Mouse (Mus musculus) intestine, embryonic 16.5 days (tissue): ENCODE measurements at regions not wholly inside any gene's neighbourhood (a gene's known extent, or its start where the extent isn't known, plus 50 kb on each side); places are given as distances from the start of the nearest gene placed in this dataset.

Experiments used
- ATAC-seq: fragments of 200-750 bp; cut with Nextera tagmentation; 2 replicates; pipeline ENCODE4 v1.8.0; 2017; ENCODE audit warnings: moderate TSS enrichment, moderate library complexity
- H3K27ac ChIP-seq: fragments of 300-500 bp; sonication (generic); 2 replicates; pipeline ENCODE4 v1.5.1; 2014; ENCODE audit warnings: mild to moderate bottlenecking, low read length
- H3K27me3 ChIP-seq: fragments of 300-500 bp; sonication (generic); replicated peaks from 2 replicates; pipeline ENCODE4 v1.6.1; 2014; ENCODE audit warnings: low read length, control low read depth, mixed read lengths; ENCODE audit not compliant: control insufficient read depth, insufficient read depth
- H3K36me3 ChIP-seq: fragments of 300-500 bp; sonication (generic); 2 replicates; pipeline ENCODE4 v1.6.1; 2014; ENCODE audit warnings: low read length, control low read depth; ENCODE audit not compliant: control insufficient read depth, insufficient read depth
- H3K4me1 ChIP-seq: fragments of 300-500 bp; sonication (generic); 2 replicates; pipeline ENCODE4 v1.6.1; 2014; ENCODE audit warnings: low read length, control low read depth, mixed read lengths; ENCODE audit not compliant: control insufficient read depth, insufficient read depth
- H3K4me2 ChIP-seq: fragments of 300-500 bp; sonication (generic); 2 replicates; pipeline ENCODE4 v1.6.1; 2014; ENCODE audit warnings: low read depth, low read length, control low read depth
- H3K4me3 ChIP-seq: fragments of 300-500 bp; sonication (generic); 2 replicates; pipeline ENCODE4 v1.5.1; 2014; ENCODE audit warnings: mild to moderate bottlenecking, low read length
- H3K9ac ChIP-seq: fragments of 300-500 bp; sonication (generic); 2 replicates; pipeline ENCODE4 v1.6.1; 2014; ENCODE audit warnings: low read depth, low read length
- H3K9me3 ChIP-seq: fragments of 300-500 bp; sonication (generic); 2 replicates; pipeline ENCODE4 v1.6.1; 2016; ENCODE audit warnings: low read length, control low read depth; ENCODE audit not compliant: control insufficient read depth
- WGBS: fragments of 180-500 bp; shearing (Covaris S2); extraction: QIAGEN DNeasy Blood & Tissue Kit; methylation state at CpG from one replicate; pipeline ENCODE4 v1.1.7; 2014; 5-methylcytosine and 5-hydroxymethylcytosine counted together

GRCm38 (mm10) chr11:31756355-31757145 lies 84.9 kb upstream of the Bod1 start:
- Histone ChIP-seq H3K27ac (no peak overlapping the region), H3K4me2 (no peak overlapping the region)
- 0 out of 2 replicates have a peak, but pooled peaks have one; percentile 48 for ATAC-seq

GRCm38 (mm10) chr11:31759868-31760765 lies 88.4 kb upstream of the Bod1 start:
- Histone ChIP-seq H3K4me2 (no peak overlapping the region), H3K9ac (no peak overlapping the region), H3K4me1 (no peaks in the 10 kb centered on the region), H3K27ac (no peak overlapping the region), H3K27me3 (no peaks in the 10 kb centered on the region), H3K36me3 (no peaks in the 10 kb centered on the region), H3K4me3 (no peak overlapping the region), H3K9me3 (no peaks in the 10 kb centered on the region)
- no peak; the same call in 1 of the 2 replicates for ATAC-seq
- WGBS = 60% methylated on average over 9 of the region's 9 CpGs

More at GRCm38 (mm10) chr11:31756355-31757145, 84.9 kb upstream of the Bod1 start:
- Histone ChIP-seq H3K9ac (no peak overlapping the region), H3K36me3 (no peaks in the 10 kb centered on the region), H3K4me3 (no peak overlapping the region), H3K9me3 (no peaks in the 10 kb centered on the region), H3K27me3 (no peaks in the 10 kb centered on the region), H3K4me1 (no peaks in the 10 kb centered on the region)
- 77% methylated on average over 10 of the region's 10 CpGs for WGBS

DNA sequence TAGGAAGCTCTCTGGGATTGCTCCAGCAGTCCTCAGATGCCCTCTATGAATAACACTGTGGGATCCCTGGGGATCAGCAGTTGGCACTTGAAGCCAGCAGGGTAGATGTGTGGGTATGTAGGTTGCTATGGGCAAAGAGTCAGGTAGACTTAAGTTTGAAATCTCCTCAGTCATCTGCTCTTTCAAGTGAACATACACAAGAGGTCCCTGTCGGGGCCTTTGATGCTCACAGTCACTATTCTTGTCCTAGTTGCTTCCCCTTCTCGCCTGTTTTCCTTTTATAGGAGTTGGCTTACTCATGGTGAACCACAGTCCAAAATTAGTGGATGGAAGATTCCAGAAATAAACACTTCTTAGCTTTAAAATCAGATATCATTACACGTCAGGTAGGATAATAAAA lies 92.2 kb upstream of the Bod1 start:
- Histone ChIP-seq H3K4me1 (no peaks in the 10 kb centered on the region), H3K9ac (no peak overlapping the region), H3K4me2 (no peak overlapping the region), H3K4me3 (no peak overlapping the region), H3K27me3 (no peaks in the 10 kb centered on the region), H3K36me3 (no peaks in the 10 kb centered on the region), H3K27ac (no peak overlapping the region), H3K9me3 (no peaks in the 10 kb centered on the region)
- no peak for ATAC-seq
- WGBS = 77% methylated on average over 3 of the region's 3 CpGs

DNA sequence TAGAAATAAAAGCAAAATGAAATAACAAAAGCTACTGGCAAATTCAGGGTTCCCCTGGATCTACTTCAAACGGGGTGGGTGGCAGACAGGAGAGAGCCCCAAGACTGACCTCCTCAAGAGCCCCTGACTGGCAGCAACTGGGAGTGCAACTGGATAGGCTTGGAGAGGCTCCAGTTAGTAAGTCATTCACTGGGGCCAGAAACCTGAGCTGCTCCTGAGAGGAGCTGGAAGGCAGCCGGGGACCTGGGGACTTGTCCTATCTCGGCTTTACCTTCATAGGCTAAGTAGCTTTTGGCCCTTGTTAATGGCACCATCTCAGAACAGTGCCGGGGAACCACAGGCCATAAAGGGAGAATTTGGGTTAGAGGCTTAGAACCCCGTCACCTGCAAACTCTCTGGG lies 94.6 kb upstream of the Bod1 start:
- 86% methylated on average over 5 of the region's 5 CpGs for WGBS
- H3K4me1 ChIP-seq = no peaks in the 10 kb centered on the region
- no peaks in the 10 kb centered on the region for H3K9me3 ChIP-seq

GRCm38 (mm10) chr11:31767727-31768495 lies 96.2 kb upstream of the Bod1 start:
- H3K4me2 ChIP-seq = no peak overlapping the region
- no peaks in the 10 kb centered on the region for H3K4me1 ChIP-seq
- H3K36me3 ChIP-seq = no peaks in the 10 kb centered on the region
- H3K9me3 ChIP-seq = no peaks in the 10 kb centered on the region
- 63% methylated on average over 10 of the region's 10 CpGs for WGBS
- no peaks in the 10 kb centered on the region for H3K27me3 ChIP-seq
- no peak overlapping the region for H3K27ac ChIP-seq
- ATAC-seq = no peak
- no peak overlapping the region for H3K9ac ChIP-seq
- H3K4me3 ChIP-seq = no peak overlapping the region

More for the DNA sequence above, 94.6 kb upstream of the Bod1 start:
- Histone ChIP-seq H3K36me3 (no peaks in the 10 kb centered on the region), H3K27ac (no peak overlapping the region), H3K27me3 (no peaks in the 10 kb centered on the region), H3K9ac (no peak overlapping the region), H3K4me2 (no peak overlapping the region), H3K4me3 (no peak overlapping the region)
- no peak for ATAC-seq

- H3K4me2 ChIP-seq = no peak overlapping the region
- H3K27me3 ChIP-seq = no peaks in the 10 kb centered on the region
- no peak overlapping the region for H3K9ac ChIP-seq
- no peaks in the 10 kb centered on the region for H3K36me3 ChIP-seq
- ATAC-seq = peak; percentile 78
- no peak overlapping the region for H3K27ac ChIP-seq
- 84% methylated on average over 4 of the region's 4 CpGs for WGBS
- H3K9me3 ChIP-seq = no peaks in the 10 kb centered on the region
- no peak overlapping the region for H3K4me3 ChIP-seq
- H3K4me1 ChIP-seq = no peaks in the 10 kb centered on the region
Observed at GRCm38 (mm10) chr11:31769804-31770654, 98.3 kb upstream of the Bod1 start.

DNA sequence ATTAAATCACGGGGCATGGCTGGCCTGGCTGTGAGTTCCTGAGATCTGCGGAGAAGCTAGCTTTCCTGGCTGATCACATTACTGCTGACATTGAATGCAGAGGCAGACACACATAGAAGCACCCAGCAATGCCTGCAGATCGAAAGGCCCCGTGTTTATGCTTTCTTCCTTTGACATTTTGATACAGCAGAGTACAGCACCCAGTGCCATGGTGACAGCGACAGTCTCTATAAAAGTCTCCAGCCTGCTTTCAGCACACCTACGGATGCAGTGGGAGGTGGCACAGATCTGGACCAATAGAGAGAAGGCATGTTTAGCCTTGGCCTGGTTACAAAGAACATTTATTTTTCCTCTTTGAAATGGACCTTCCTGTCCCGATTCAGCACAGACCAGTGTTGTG lies 99.2 kb upstream of the Bod1 start:
- no peak overlapping the region for H3K4me3 ChIP-seq
- H3K27ac ChIP-seq = no peak overlapping the region
- no peak overlapping the region for H3K9ac ChIP-seq
- no peaks in the 10 kb centered on the region for H3K27me3 ChIP-seq
- no peaks in the 10 kb centered on the region for H3K36me3 ChIP-seq
- H3K9me3 ChIP-seq = no peaks in the 10 kb centered on the region
- no peaks in the 10 kb centered on the region for H3K4me1 ChIP-seq
- no peak for ATAC-seq
- H3K4me2 ChIP-seq = no peak overlapping the region
- 70% methylated on average over 7 of the region's 7 CpGs for WGBS

- ATAC-seq = no peak
- no peak overlapping the region for H3K4me3 ChIP-seq
- H3K4me1 ChIP-seq = no peaks in the 10 kb centered on the region
- no peaks in the 10 kb centered on the region for H3K9me3 ChIP-seq
- no peak overlapping the region for H3K9ac ChIP-seq
- no peaks in the 10 kb centered on the region for H3K27me3 ChIP-seq
- no peak overlapping the region for H3K4me2 ChIP-seq
- no peaks in the 10 kb centered on the region for H3K36me3 ChIP-seq
- no peak overlapping the region for H3K27ac ChIP-seq
- WGBS = 87% methylated on average over 6 of the region's 6 CpGs
Observed at GRCm38 (mm10) chr11:31771491-31772439, 100.1 kb upstream of the Bod1 start.
